Mouse (Mus musculus): ENCODE data around the gene Mgat4a. TPM values are rescaled to one million over a fixed set of nuclear protein-coding genes. Genes with fewer than 3 reads are reported as not detected.

Gene Mgat4a
- polyA plus RNA-seq (2016; fragmentation: Nextera tagmentation; extraction: Ambion mirVana) = 1.2 and 2.5 TPM in 2 replicates

DNA sequence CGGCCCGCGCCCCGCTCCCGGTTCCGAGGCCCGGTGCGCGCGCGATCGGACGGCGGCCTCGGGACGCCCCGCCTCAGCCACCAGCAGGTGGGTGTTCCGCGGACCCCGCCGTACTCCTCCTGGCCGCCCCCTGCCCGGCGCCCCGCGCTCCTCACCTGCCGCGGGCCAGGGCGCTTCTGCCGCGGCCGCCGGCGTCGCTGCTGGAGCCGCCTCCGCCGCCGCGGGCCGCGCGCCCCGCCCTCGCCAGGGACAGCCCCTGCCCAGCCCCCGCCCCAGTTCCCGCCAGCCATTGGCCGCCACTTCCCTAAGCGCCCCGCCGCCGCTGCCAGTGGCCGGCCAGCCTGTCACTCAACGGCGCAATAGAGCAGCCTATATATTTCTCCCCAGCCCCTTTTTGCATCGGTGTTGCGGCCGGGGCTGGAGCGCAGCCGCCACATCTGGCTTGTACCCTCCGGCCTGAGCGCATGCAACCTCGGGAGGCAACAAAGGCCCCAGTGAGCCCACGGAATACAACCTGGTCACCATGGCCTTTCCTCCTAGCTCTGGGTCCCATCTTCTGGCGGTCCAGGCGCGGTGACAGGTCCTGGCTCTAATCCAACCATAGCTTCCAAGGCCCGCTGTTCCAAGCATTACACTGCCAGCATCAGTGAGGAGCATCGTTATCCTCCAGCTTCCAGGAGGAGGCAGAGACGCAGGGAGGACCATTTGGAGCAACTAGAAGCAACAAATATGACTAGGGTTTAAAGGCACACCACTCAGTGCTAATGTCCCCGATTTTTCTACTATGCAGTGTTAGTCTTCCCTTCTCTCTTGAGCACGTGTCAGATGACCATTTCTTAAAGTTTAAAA, at the start of gene Mgat4a:
Gene Mgat4a, minus strand, starts transcription at position 207 of the 849 bp plus-strand sequence.
- peaks cover 44% of the 10 kb centered on the region for H3K27me3 ChIP-seq (ENCODE audit: insufficient read depth, poor library complexity, severe bottlenecking)
- WGBS = 1% methylated on average over 71 of the region's 72 CpGs
- peaks cover 14% of the 10 kb centered on the region; the same call in 1 of the 2 replicates for H3K4me1 ChIP-seq (replicated peaks)
- no peaks in the 10 kb centered on the region for H3K9me3 ChIP-seq
- peak within 1 kb of the TSS; percentile 81 for H3K4me3 ChIP-seq
- no peaks in the 10 kb centered on the region for H3K36me3 ChIP-seq
- H3K27ac ChIP-seq = peak within 1 kb of the TSS; percentile 86
- peak; percentile 91 for DNase-seq (ENCODE audit: low spot score)

- Histone ChIP-seq H3K4me3 (no peak overlapping the region), H3K4me1 (replicated peaks) (no peaks in the 10 kb centered on the region), H3K9me3 (no peaks in the 10 kb centered on the region), H3K27ac (no peak overlapping the region), H3K27me3 (ENCODE audit: insufficient read depth, poor library complexity, severe bottlenecking) (no peaks in the 10 kb centered on the region), H3K36me3 (no peaks in the 10 kb centered on the region)
- DNase-seq (ENCODE audit: low spot score) = no peak
- 88% methylated on average over 13 of the region's 13 CpGs for whole genome bisulfite sequencing
Observed at GRCm38 (mm10) chr1:37585809-37586480, 45.1 kb upstream of the Mgat4a start.

GRCm38 (mm10) chr1:37583795-37584464, 43.1 kb upstream of the Mgat4a start:
- no peaks in the 10 kb centered on the region for H3K36me3 ChIP-seq
- H3K27ac ChIP-seq = no peak overlapping the region
- H3K27me3 ChIP-seq (ENCODE audit: insufficient read depth, poor library complexity, severe bottlenecking) = no peaks in the 10 kb centered on the region
- H3K9me3 ChIP-seq = no peaks in the 10 kb centered on the region
- H3K4me1 ChIP-seq (replicated peaks) = no peaks in the 10 kb centered on the region
- no peak for DNase-seq (ENCODE audit: low spot score)
- no peak overlapping the region for H3K4me3 ChIP-seq
- 83% methylated on average over 9 of the region's 9 CpGs for WGBS

GRCm38 (mm10) chr1:37583167-37583566, 42.4 kb upstream of the Mgat4a start:
- DNase-seq (ENCODE audit: low spot score) = no peak
- Histone ChIP-seq H3K27me3 (ENCODE audit: insufficient read depth, poor library complexity, severe bottlenecking) (no peaks in the 10 kb centered on the region), H3K27ac (no peak overlapping the region), H3K9me3 (no peaks in the 10 kb centered on the region), H3K4me3 (no peak overlapping the region), H3K36me3 (no peaks in the 10 kb centered on the region), H3K4me1 (replicated peaks) (no peaks in the 10 kb centered on the region)
- 91% methylated on average over 8 of the region's 8 CpGs for WGBS

DNA sequence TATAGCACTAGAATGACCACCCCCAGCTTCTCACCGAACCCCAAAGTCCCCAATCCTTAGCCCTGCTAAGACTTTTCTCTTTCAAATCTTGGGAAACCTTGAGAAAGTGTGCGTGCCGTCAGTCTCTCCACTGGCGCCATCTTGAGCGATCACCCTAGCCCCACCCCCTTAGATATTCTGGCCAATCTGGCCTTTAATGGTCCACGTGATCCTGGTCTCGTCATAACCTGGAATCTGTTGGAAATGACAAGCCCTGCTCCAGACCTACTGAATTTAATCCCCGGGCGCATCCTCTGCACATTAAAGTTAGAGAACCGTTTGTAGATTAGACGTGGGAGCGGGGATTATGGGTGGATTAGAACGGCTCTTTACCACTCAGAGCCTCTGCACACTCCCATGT, 38.9 kb upstream of the Mgat4a start:
- no peak for DNase-seq (ENCODE audit: low spot score)
- Histone ChIP-seq H3K9me3 (peaks cover 4% of the 10 kb centered on the region; the same call in 1 of the 2 replicates), H3K4me1 (replicated peaks) (no peaks in the 10 kb centered on the region), H3K4me3 (no peak overlapping the region), H3K27ac (no peak overlapping the region), H3K36me3 (no peaks in the 10 kb centered on the region), H3K27me3 (ENCODE audit: insufficient read depth, poor library complexity, severe bottlenecking) (no peaks in the 10 kb centered on the region)
- WGBS = 93% methylated on average over 13 of the region's 13 CpGs

- Histone ChIP-seq H3K4me3 (no peak overlapping the region), H3K36me3 (no peaks in the 10 kb centered on the region), H3K4me1 (replicated peaks) (no peaks in the 10 kb centered on the region), H3K9me3 (peaks cover 4% of the 10 kb centered on the region; the same call in 1 of the 2 replicates), H3K27me3 (ENCODE audit: insufficient read depth, poor library complexity, severe bottlenecking) (no peaks in the 10 kb centered on the region), H3K27ac (no peak overlapping the region)
- 90% methylated on average over 10 of the region's 10 CpGs for WGBS
- DNase-seq (ENCODE audit: low spot score) = no peak
Observed at GRCm38 (mm10) chr1:37572528-37573272, 31.9 kb upstream of the Mgat4a start.

- no peak overlapping the region for H3K4me3 ChIP-seq
- H3K27ac ChIP-seq = no peak overlapping the region
- WGBS = 86% methylated on average over 1 of the region's 1 CpGs
- no peaks in the 10 kb centered on the region for H3K27me3 ChIP-seq (ENCODE audit: insufficient read depth, poor library complexity, severe bottlenecking)
- H3K9me3 ChIP-seq = no peaks in the 10 kb centered on the region
- H3K36me3 ChIP-seq = no peaks in the 10 kb centered on the region
- no peak for DNase-seq (ENCODE audit: low spot score)
- peaks cover 7% of the 10 kb centered on the region; the same call in 1 of the 2 replicates for H3K4me1 ChIP-seq (replicated peaks)
Observed at GRCm38 (mm10) chr1:37568379-37568778, 27.6 kb upstream of the Mgat4a start.

DNA sequence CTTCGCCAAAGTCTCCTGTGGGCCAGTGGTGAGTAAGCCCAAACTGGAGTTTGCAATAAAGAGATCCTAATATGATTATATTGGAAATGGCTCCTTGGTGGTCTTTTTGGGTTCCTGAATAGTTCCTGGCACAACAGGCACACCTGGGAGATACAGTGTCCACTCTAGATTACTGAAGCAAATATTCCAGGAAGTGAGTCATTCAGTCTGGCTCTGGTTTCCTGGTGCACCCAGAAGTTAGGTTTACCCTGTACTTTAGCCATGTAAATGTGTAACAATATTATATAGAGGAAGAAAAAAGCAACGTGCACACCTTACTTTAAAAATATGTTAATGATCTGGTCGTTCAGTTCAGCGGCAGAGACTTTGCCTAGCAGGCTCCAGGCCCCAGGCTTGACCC, 25.9 kb upstream of the Mgat4a start:
- H3K9me3 ChIP-seq = no peaks in the 10 kb centered on the region
- 80% methylated on average over 4 of the region's 4 CpGs for whole genome bisulfite sequencing
- H3K4me3 ChIP-seq = no peak overlapping the region
- DNase-seq (ENCODE audit: low spot score) = no peak
- H3K4me1 ChIP-seq (replicated peaks) = peaks cover 7% of the 10 kb centered on the region; the same call in 1 of the 2 replicates
- no peaks in the 10 kb centered on the region for H3K27me3 ChIP-seq (ENCODE audit: insufficient read depth, poor library complexity, severe bottlenecking)
- no peak overlapping the region for H3K27ac ChIP-seq
- no peaks in the 10 kb centered on the region for H3K36me3 ChIP-seq

GRCm38 (mm10) chr1:37566344-37566743, 25.5 kb upstream of the Mgat4a start:
- 94% methylated on average over 2 of the region's 2 CpGs for WGBS
- H3K27ac ChIP-seq = no peak overlapping the region
- no peak for DNase-seq (ENCODE audit: low spot score)

DNA sequence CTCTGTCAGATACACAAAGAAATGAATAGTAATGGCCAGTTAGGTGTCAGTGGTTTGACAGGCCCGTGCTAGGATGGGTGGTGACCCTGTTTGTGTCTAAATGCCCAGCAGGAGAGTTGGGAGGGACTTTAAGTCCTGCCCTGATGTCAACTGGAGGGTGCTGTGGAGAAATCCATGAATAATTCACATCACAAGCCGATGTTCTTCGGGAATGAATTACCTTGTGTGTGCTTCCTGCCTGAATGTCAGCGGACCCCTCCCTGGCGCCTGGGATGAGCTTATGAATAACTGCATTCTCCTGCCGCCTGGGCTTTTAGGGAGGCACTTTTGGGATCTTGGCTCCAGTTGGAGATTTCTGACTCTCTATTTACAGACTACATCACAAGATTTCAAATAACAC, 24.6 kb upstream of the Mgat4a start:
- H3K9me3 ChIP-seq = no peaks in the 10 kb centered on the region
- H3K27ac ChIP-seq = no peak overlapping the region
- no peak for DNase-seq (ENCODE audit: low spot score)
- H3K27me3 ChIP-seq (ENCODE audit: insufficient read depth, poor library complexity, severe bottlenecking) = no peaks in the 10 kb centered on the region
- no peaks in the 10 kb centered on the region for H3K36me3 ChIP-seq
- H3K4me3 ChIP-seq = no peak overlapping the region
- peaks cover 7% of the 10 kb centered on the region; the same call in 1 of the 2 replicates for H3K4me1 ChIP-seq (replicated peaks)
- WGBS = 42% methylated on average over 6 of the region's 6 CpGs

More at GRCm38 (mm10) chr1:37566344-37566743, 25.5 kb upstream of the Mgat4a start:
- H3K27me3 ChIP-seq (ENCODE audit: insufficient read depth, poor library complexity, severe bottlenecking) = no peaks in the 10 kb centered on the region
- no peaks in the 10 kb centered on the region for H3K9me3 ChIP-seq
- peaks cover 7% of the 10 kb centered on the region; the same call in 1 of the 2 replicates for H3K4me1 ChIP-seq (replicated peaks)
- no peak overlapping the region for H3K4me3 ChIP-seq
- no peaks in the 10 kb centered on the region for H3K36me3 ChIP-seq

DNA sequence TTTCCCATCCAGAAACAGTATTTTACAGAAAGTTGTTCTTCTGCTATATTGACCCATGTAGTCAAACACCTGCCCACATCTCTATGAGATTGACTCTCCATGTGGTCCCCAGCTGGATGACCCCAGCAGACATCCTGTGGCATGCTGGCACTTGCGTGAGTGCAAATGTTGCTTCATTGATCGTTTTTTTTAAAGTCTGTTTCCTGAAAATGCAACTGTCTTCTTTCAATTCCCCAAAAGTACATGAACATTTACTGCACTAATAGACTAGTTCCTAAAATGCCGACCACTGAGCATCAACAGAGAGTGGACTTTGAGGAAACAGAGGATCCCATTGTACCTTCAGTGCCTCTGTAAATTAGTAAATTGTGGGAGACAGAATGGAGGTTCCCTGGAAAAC, 21.1 kb upstream of the Mgat4a start:
- Histone ChIP-seq H3K36me3 (no peaks in the 10 kb centered on the region), H3K4me1 (replicated peaks) (peaks cover 7% of the 10 kb centered on the region; the same call in 1 of the 2 replicates), H3K9me3 (no peaks in the 10 kb centered on the region), H3K27ac (no peak overlapping the region), H3K27me3 (ENCODE audit: insufficient read depth, poor library complexity, severe bottlenecking) (no peaks in the 10 kb centered on the region), H3K4me3 (no peak overlapping the region)
- 85% methylated on average over 3 of the region's 3 CpGs for WGBS
- DNase-seq (ENCODE audit: low spot score) = no peak

DNA sequence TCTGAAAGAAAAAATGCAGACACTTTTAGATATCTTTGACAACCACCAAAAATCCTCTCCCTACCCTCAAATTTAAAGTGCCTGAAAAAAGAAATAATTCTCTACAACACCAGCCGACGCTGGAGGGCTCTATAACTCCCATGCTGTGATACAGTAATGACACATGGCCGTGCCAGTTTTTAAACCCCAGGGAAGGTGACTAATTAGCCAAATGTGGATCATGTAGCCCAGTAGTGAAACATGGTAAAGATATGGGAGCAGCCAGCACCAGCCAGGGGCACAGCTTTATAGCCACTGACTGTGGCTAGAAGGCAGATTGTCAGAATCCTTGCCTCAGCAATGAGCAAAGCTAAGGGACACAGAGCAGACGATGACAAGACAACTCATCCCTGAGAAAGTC, 19.5 kb upstream of the Mgat4a start:
- WGBS = 85% methylated on average over 4 of the region's 4 CpGs
- Histone ChIP-seq H3K4me3 (no peak overlapping the region), H3K9me3 (no peaks in the 10 kb centered on the region), H3K4me1 (replicated peaks) (peaks cover 4% of the 10 kb centered on the region; the same call in 1 of the 2 replicates), H3K27ac (no peak overlapping the region), H3K27me3 (ENCODE audit: insufficient read depth, poor library complexity, severe bottlenecking) (no peaks in the 10 kb centered on the region), H3K36me3 (no peaks in the 10 kb centered on the region)
- DNase-seq (ENCODE audit: low spot score) = no peak

Data from hindbrain, embryonic 10.5 days (tissue).